Mouse (Mus musculus): Measurements from ENCODE around the gene Nr2f2.

DNA sequence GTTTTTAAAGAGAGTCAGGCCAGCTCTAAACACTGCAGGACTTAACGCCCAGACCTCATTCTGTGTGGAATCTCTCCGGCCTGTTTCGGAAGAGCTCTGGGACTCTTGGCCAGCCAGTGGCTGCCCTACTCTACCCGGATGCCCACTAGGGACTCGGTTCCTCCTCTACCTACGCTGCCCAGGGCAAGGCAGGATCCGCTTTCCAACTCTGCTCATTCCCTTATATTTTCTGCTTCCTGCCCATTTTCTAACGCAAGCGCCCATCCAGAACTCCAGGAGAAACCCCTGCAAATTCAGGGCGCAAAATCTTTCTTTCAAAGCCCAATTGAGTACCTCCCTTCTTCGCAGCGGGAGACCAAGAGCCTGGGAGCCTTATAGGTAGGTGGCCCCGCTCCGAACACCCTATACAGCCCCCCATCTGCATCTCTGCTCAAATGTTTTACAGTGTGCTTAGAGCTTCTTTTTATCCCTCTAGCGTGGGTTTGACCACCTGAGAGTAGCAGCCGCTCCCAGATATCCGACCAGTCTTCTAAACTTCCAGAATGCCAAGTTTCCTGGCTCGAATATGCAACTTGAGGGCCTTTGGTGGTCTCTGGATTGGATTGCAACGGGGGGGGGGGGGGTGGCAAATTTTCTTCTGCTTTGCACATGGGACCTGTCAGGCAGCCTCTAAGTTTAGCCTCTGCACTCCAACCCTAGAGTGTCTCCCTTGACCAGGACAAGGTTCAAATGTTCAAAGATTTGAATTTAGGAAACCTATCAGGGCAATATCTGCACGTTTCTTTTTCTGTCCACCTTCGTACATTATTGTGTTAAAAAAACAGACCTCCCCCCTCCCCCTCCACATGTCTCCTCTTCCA lies 40.1 kb downstream of the Nr2f2 start:
- TF ChIP-seq POLR2A (IDR thresholded peaks at IDR 0.05; ENCODE audit: low read depth, low read length) = no peak
- TF ChIP-seq CTCF (IDR thresholded peaks at IDR 0.05; ENCODE audit: borderline replicate concordance, insufficient read depth, low read length) = no peak

Data from embryonic fibroblast, embryonic 13.5 days (primary cell).